Mouse (Mus musculus) olfactory bulb, adult 2 months (tissue): ENCODE measurements around the gene Nkx2-1.

Source experiments
- CTCF ChIP-seq: fragments of 200-500 bp; IDR thresholded peaks from 2 replicates; pipeline ENCODE4 v1.5.1; 2012; ENCODE audit warnings: low read depth, mild to moderate bottlenecking, low read length, moderate library complexity; ENCODE audit not compliant: insufficient read depth
- POLR2A ChIP-seq: fragments of 200-500 bp; IDR thresholded peaks from 2 replicates; pipeline ENCODE4 v1.6.1; 2012; ENCODE audit warnings: mild to moderate bottlenecking, low read depth, low read length, moderate library complexity; ENCODE audit not compliant: insufficient read depth

DNA sequence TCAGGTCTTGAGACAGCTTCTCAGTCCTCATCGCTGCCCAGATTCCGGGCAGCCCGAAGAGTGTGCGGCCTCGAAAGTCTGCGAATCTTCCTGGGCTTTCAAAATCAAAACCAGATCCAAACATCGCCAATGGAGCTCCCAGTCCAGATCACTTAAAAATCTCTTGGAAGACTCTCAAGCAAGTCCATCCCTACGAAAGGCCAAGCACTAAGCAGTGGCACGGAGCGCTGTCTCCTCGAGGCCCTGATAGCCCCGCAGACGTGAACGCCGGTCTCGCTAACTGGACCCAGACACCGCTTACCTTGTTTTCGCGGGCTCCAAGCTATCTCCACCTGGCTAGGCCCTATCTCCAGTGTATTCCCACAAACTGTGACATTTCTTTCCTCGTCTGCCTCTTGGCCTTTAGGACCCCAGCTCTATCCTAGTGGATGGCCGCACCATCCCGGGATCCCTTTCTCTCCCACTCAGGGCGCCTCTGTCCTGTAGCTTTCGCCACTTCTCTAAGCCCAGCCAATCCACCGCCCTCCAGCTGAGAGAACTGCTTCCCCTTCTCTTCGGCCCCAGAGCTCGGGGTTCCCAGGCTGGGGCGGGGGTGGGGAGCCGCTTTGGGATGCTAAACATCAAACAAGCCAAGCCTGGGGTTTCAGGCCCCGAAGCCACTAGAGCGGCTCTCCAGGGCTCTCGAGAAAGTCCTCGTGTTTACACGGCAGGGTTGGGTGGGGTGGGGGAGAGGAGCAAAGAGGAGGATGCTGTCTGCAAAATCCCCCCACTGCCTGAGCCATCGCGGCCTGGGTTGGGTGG lies 7.6 kb downstream of the Nkx2-1 start:
- no peak for TF ChIP-seq POLR2A
- TF ChIP-seq CTCF: no peak
